Mouse (Mus musculus) hindbrain, embryonic 15.5 days (tissue): ENCODE results near the gene Nav2. TPM values are rescaled to one million over a fixed set of nuclear protein-coding genes. Genes with fewer than 3 reads are reported as not detected.
A peak's percentile ranks its signal among the peaks of the same experiment; 100 is the strongest.

Experiments used
- ATAC-seq: fragments of 200-750 bp; cut with Nextera tagmentation; 2 replicates; pipeline ENCODE4 v1.8.0; 2017; ENCODE audit warnings: low read depth, moderate number of reproducible peaks, moderate TSS enrichment; ENCODE audit not compliant: low FRiP score
- H3K27ac ChIP-seq: fragments of 300-500 bp; sonication (generic); replicated peaks from 2 replicates; pipeline ENCODE4 v1.5.1; 2015; ENCODE audit warnings: mild to moderate bottlenecking, inconsistent platforms
- H3K27me3 ChIP-seq: fragments of 300-500 bp; sonication (generic); 2 replicates; pipeline ENCODE4 v1.6.1; 2015; ENCODE audit warnings: control low read depth, inconsistent platforms
- H3K36me3 ChIP-seq: fragments of 300-500 bp; sonication (generic); 2 replicates; pipeline ENCODE4 v1.6.1; 2015; ENCODE audit warnings: control low read depth, inconsistent platforms
- H3K4me1 ChIP-seq: fragments of 300-500 bp; sonication (generic); replicated peaks from 2 replicates; pipeline ENCODE4 v1.6.1; 2015; ENCODE audit warnings: control low read depth, inconsistent platforms
- H3K4me2 ChIP-seq: fragments of 300-500 bp; sonication (generic); 2 replicates; pipeline ENCODE4 v1.6.1; 2015; ENCODE audit warnings: moderate library complexity, mild to moderate bottlenecking, inconsistent platforms
- H3K4me3 ChIP-seq: fragments of 300-500 bp; sonication (generic); 2 replicates; pipeline ENCODE4 v1.5.1; 2015; ENCODE audit warnings: mild to moderate bottlenecking, inconsistent platforms
- H3K9ac ChIP-seq: fragments of 300-500 bp; sonication (generic); 2 replicates; pipeline ENCODE4 v1.6.1; 2015; ENCODE audit warnings: inconsistent platforms
- H3K9me3 ChIP-seq: fragments of 300-500 bp; sonication (generic); 2 replicates; pipeline ENCODE4 v1.6.1; 2016; ENCODE audit warnings: control low read depth, inconsistent platforms
- WGBS: fragments of 180-500 bp; shearing (Covaris S2); methylation state at CpG from one replicate; pipeline ENCODE4 v1.1.7; 2015; 5-methylcytosine and 5-hydroxymethylcytosine counted together
- polyA plus RNA-seq: library from polyadenylated mRNA; unstranded; fragments of >200 nt; fragmentation: Nextera tagmentation; extraction: Ambion mirVana; gene quantifications from 2 replicates; pipeline ENCODE4 v1.2.1, GENCODE M21; 2015

The Nav2 gene
- polyA plus RNA-seq, 1 experiment from 2014 or later = 24.7 TPM

DNA sequence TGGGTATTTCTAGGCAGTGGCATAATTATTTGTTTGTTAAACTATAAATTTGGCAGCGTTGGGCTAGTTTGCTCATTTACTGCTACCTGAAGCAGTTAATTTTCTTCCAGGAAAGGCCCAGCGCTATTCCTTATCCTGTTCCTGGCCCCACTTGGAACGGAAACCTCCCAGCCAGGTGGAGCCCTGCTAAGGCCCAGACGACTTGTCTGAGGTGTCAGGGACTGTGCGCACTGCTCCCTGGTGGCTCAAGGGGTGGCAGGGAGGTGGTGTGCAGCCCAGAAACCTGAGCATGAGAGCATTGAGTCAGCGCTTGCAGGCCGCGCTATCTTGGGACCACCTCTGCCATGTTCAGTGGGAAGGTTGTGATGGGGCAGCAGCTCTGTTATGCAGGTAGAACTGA, 367.6 kb downstream of the Nav2 start:
- WGBS = 81% methylated on average over 8 of the region's 8 CpGs
- no peak overlapping the region for H3K9ac ChIP-seq
- no peaks in the 10 kb centered on the region for H3K27me3 ChIP-seq
- H3K4me3 ChIP-seq = no peak overlapping the region
- no peak overlapping the region for H3K4me2 ChIP-seq
- peaks cover 34% of the 10 kb centered on the region for H3K4me1 ChIP-seq
- H3K36me3 ChIP-seq = no peaks in the 10 kb centered on the region
- ATAC-seq = no peak
- H3K9me3 ChIP-seq = no peaks in the 10 kb centered on the region
- H3K27ac ChIP-seq = no peak overlapping the region

DNA sequence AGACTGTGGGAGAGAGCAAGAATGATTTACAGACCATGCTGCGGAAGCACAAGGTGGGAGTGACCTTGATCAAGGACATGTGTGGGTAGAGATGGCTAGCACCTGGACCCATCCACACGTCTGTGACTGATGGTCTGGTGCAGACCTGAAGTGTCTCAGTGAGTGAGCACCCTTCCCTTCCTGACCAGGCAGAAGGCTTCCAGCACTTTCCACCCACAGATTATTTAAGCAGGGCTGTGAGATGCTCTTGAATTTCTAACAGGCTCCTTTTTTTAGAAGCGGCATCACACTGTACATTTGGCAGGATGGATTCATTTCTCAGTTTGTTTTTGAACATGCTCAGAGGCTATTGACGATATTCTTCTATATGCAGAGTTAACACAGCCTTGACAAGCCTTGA, 369.2 kb downstream of the Nav2 start:
- 86% methylated on average over 4 of the region's 4 CpGs for WGBS
- Histone ChIP-seq H3K9me3 (no peaks in the 10 kb centered on the region), H3K27ac (no peak overlapping the region; the same call in 1 of the 2 replicates), H3K4me3 (no peak overlapping the region), H3K4me1 (peaks cover 28% of the 10 kb centered on the region), H3K4me2 (no peak overlapping the region), H3K36me3 (no peaks in the 10 kb centered on the region), H3K27me3 (no peaks in the 10 kb centered on the region), H3K9ac (no peak overlapping the region)
- ATAC-seq = no peak

DNA sequence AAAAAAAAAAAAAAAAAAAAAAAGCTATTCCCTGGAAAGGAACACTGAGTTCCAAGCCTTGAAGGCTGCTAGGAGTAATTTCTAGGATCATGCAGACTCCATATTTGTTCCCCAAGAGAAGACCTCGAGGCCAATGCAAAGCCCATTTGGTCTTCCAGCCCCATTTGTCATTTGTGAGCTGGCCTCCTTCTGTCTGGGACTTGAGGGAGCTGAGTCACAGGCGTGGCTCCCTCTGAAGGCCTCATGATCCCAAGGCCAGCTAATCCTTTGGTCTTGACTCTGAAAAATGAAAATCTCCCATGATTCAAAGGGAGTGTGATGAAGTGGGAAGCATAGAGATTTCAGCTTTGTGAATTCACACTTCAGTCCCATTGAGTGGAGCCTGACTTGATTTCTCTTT, 370.0 kb downstream of the Nav2 start:
- WGBS = 77% methylated on average over 2 of the region's 2 CpGs
- no peaks in the 10 kb centered on the region for H3K36me3 ChIP-seq
- no peak overlapping the region for H3K9ac ChIP-seq
- no peak overlapping the region for H3K4me3 ChIP-seq
- no peak overlapping the region for H3K27ac ChIP-seq
- no peaks in the 10 kb centered on the region for H3K27me3 ChIP-seq
- peaks cover 19% of the 10 kb centered on the region for H3K4me1 ChIP-seq
- ATAC-seq = no peak
- no peak overlapping the region for H3K4me2 ChIP-seq
- H3K9me3 ChIP-seq = no peaks in the 10 kb centered on the region

DNA sequence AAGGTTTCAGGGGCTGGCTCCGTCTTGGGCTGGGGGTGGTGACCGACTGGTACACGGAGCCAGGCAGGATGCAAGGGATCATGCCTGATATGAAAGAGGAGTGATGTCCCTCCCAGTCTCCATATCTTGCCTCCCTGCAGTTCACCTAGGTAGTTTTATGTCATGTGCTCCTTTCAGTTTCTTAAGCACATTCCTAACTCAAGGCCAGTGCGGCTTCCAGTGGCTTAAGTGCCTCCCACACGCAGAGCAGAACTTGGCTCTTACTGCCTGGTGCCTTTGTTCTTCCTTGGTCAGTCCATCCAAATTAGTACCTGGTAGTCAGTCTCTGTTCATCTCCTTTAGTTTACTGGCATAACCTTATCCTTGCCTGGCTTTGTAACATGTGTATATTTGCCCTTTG, 371.9 kb downstream of the Nav2 start:
- H3K27ac ChIP-seq = no peak overlapping the region
- peaks cover 13% of the 10 kb centered on the region for H3K4me1 ChIP-seq
- no peak overlapping the region for H3K4me2 ChIP-seq
- H3K9ac ChIP-seq = no peak overlapping the region
- no peak overlapping the region for H3K4me3 ChIP-seq
- ATAC-seq = no peak
- H3K36me3 ChIP-seq = no peaks in the 10 kb centered on the region
- H3K9me3 ChIP-seq = no peaks in the 10 kb centered on the region
- no peaks in the 10 kb centered on the region for H3K27me3 ChIP-seq
- WGBS = 92% methylated on average over 5 of the region's 5 CpGs

DNA sequence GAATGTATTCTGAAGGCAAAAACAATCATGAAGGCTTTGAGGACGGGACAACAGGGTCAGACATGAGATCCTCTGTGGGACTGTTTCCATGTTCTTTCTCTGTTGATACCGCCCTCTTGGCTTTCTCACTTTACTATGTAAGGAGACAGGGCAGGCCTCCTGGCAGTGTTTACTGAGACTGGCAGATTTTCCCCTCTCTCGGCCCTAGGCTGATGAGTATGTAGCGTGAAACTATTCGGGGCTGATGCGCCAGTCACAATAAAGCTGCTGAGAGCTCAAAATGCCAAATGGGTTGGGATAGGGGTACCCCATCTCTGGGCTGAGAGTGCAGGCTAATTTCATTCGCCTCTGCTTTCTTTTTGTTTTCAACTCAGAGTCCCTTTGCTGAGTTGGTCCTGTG, 373.9 kb downstream of the Nav2 start:
- Histone ChIP-seq H3K9me3 (no peaks in the 10 kb centered on the region), H3K4me2 (no peak overlapping the region), H3K9ac (no peak overlapping the region), H3K27me3 (no peaks in the 10 kb centered on the region), H3K4me1 (peaks cover 17% of the 10 kb centered on the region), H3K27ac (no peak overlapping the region), H3K36me3 (no peaks in the 10 kb centered on the region), H3K4me3 (no peak overlapping the region)
- 80% methylated on average over 7 of the region's 7 CpGs for WGBS
- no peak for ATAC-seq

DNA sequence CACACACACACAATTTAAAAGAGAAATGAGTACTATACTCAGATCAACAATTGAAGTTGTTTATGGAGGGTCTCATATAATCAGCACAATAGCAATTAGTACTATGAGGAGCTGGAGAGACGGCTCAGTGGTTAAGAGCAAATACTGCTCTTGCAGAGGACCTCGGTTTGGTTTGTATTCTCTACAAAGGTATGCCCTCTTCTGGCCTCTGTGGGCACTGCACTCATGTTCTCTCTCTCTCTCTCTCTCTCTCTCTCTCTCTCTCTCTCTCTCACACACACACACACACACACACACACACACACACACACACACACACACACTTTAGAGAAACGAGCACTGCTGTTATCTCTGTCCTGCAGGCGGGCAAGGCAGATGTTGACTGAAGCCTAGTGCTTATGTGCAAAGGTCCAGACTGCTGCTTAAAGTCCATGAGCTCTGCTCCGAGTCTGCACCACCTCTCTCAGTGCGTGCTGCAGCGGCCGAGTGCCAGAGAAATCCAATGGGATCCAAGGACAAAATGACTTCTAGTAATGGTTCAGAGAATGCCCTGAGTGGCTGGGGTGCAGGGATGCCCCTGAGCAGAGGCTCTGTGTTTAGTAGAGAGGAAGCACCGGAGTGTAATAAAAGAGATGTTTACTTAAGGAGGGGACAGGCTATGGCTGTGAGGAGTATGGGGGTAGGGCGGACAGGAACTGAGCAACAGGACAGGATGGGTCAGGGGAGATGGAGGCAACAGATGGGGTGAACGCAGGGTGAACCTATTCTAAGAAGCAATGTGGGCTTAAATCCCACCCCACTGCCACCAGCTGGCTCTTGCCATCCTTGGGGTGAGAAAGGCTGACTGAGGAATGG, 375.2 kb downstream of the Nav2 start:
- 71% methylated on average over 11 of the region's 11 CpGs for WGBS
- Histone ChIP-seq H3K27ac (no peak overlapping the region), H3K4me2 (no peak overlapping the region), H3K27me3 (no peaks in the 10 kb centered on the region), H3K4me3 (no peak overlapping the region), H3K36me3 (no peaks in the 10 kb centered on the region), H3K9ac (no peak overlapping the region), H3K4me1 (peaks cover 28% of the 10 kb centered on the region), H3K9me3 (no peaks in the 10 kb centered on the region)
- ATAC-seq = no peak

DNA sequence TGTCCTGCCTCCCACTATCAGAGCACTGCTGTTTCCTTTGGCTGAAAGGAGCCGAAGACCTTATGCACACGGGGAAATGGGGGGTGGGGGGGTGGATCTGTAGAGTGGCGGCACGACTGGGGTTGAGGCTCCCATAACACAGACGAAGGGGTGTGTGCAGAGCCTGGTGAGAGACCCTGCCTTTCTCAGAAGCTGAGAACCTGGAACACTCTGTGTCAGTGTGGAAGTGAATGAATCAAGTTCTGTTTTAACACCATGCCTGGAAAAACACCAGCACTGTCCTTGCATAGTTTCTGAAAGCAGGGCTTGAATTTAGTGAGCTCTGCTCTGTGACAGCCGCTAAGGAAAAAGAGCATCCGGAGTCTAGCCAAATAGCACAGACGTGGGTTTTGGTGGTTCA, 379.7 kb downstream of the Nav2 start:
- Histone ChIP-seq H3K36me3 (no peaks in the 10 kb centered on the region), H3K27me3 (no peaks in the 10 kb centered on the region), H3K4me2 (no peak overlapping the region), H3K4me1 (peaks cover 32% of the 10 kb centered on the region), H3K9ac (no peak overlapping the region), H3K4me3 (no peak overlapping the region), H3K27ac (peak overlapping the region; percentile 30; the same call in 1 of the 2 replicates), H3K9me3 (no peaks in the 10 kb centered on the region)
- no peak for ATAC-seq
- WGBS = 53% methylated on average over 8 of the region's 8 CpGs

DNA sequence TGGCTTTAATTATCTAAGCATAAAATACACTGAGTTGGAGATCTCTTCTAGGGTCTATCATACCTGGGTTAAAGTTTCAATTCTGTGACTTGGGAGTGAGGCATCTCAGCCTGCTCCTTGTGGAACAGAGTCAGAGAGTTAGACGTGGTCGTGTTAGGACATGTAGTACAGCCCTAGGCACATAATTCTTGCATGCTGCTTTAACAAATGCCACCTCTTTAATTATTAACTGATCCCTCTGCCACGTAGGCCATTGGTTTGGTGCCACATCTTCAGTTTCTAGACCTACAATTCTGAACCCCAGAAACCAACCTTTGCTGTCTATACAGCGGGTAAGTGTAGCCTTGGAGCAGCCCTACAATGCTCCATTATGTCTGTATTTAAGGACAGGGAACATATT, 381.8 kb downstream of the Nav2 start:
- WGBS = 87% methylated on average over 4 of the region's 4 CpGs
- Histone ChIP-seq H3K4me2 (no peak overlapping the region), H3K4me3 (no peak overlapping the region), H3K36me3 (no peaks in the 10 kb centered on the region), H3K9ac (no peak overlapping the region), H3K4me1 (peaks cover 19% of the 10 kb centered on the region; the same call in 1 of the 2 replicates), H3K9me3 (no peaks in the 10 kb centered on the region), H3K27me3 (no peaks in the 10 kb centered on the region), H3K27ac (no peak overlapping the region)
- no peak for ATAC-seq

DNA sequence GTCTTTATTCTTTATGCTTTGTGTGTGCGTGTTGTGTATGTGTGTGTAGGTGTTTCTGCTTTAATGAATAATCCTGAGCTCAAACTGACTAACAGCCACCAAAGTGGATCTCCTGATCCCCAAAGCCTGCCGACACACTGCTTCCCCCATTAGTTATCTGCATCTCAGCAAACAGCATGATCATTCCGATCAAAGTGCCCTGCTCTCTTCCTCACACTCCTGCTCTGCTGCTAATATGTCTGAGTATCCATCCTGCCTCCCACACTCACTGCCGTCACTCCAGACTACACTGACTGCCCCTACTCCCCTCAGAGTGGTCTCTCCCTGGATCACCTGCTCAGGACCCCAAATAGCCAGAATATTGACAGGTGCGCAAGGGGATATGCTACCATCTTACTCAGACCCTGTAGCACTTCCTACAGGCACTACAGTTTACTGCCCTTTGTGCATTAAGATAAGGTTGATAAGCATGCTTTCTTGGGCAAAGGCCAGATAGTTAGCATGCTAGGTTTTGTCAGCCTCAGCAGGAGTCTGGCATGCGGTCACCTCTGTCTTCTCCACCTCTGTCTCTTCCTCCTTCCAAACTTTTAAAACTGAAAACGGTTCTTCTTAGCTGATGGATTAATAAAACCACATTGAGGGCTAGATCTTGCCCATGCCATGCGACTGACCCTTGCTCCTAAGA, 382.8 kb downstream of the Nav2 start:
- Histone ChIP-seq H3K36me3 (no peaks in the 10 kb centered on the region), H3K27me3 (no peaks in the 10 kb centered on the region), H3K9me3 (no peaks in the 10 kb centered on the region), H3K4me3 (no peak overlapping the region), H3K4me1 (peaks cover 19% of the 10 kb centered on the region; the same call in 1 of the 2 replicates), H3K9ac (no peak overlapping the region), H3K27ac (no peak overlapping the region), H3K4me2 (no peak overlapping the region)
- no peak for ATAC-seq
- 93% methylated on average over 8 of the region's 8 CpGs for WGBS

DNA sequence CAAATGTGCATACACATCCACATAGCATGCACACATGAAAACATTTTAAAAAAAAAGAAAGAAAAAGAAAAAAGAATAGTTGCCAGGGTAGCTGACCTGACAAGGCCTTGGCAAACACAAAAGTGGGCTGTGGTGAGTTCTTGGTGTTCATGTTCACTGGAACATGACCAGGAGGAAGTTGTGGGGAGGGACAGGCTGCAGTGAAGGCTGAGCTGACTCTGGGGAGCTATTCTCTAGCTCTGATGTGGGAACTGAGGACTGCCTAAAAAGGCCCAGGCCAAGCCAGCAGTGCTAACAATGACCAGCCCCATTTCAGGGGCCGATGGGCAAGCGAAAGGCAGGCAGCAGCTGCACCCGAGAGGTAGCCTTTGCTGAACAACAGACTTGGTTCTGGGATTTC, 388.6 kb downstream of the Nav2 start:
- Histone ChIP-seq H3K4me1 (peaks cover 10% of the 10 kb centered on the region), H3K36me3 (no peaks in the 10 kb centered on the region), H3K27ac (no peak overlapping the region), H3K27me3 (no peaks in the 10 kb centered on the region), H3K4me3 (no peak overlapping the region), H3K9ac (no peak overlapping the region), H3K4me2 (no peak overlapping the region), H3K9me3 (no peaks in the 10 kb centered on the region)
- ATAC-seq = no peak
- WGBS = 52% methylated on average over 3 of the region's 3 CpGs

DNA sequence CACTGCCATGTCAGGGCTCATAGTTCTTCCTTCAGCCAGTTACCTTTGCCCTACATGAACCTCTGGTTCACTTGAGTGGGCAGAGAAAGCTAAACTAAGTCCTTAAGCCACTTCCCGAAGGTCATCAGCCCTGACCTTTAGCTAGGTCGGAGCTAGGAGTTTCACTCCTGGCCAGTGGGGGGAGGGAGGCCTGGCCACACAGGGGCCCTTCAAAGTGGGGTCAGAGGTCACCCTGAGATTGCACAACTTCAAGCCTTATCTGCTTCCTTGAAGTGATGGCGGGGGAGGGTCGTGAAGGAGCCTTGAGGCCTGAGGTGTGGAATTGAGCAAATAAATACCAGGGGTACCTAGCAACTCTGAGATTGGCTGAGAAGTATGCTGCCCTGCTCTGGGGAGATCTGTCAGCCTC, 389.9 kb downstream of the Nav2 start:
- H3K9me3 ChIP-seq = no peaks in the 10 kb centered on the region
- peaks cover 12% of the 10 kb centered on the region for H3K4me1 ChIP-seq
- H3K9ac ChIP-seq = no peak overlapping the region
- no peaks in the 10 kb centered on the region for H3K36me3 ChIP-seq
- no peak for ATAC-seq
- H3K4me2 ChIP-seq = no peak overlapping the region
- no peak overlapping the region for H3K4me3 ChIP-seq
- WGBS = 43% methylated on average over 4 of the region's 4 CpGs
- H3K27ac ChIP-seq = no peak overlapping the region
- H3K27me3 ChIP-seq = no peaks in the 10 kb centered on the region

DNA sequence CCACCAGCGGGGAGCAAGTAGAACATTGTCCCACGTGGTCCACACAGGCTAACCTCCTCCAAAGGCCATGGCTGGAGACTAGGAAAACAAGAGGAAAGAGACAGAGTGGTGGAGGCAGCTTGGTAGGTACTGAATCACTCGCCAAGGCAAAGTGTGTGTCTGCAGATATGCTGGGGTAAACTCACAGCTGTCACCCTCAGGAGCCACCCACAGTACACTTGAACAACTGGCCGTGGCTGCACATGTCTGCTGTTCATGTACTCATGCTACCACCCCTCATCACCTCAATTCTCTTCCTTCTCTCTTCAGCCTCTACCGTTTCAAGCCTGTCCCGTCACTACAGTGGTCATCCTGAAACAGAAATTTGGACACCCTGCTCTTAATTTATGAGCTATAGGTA, 393.0 kb downstream of the Nav2 start:
- no peaks in the 10 kb centered on the region for H3K27me3 ChIP-seq
- WGBS = 78% methylated on average over 6 of the region's 6 CpGs
- no peak overlapping the region for H3K4me3 ChIP-seq
- no peak for ATAC-seq
- no peak overlapping the region for H3K27ac ChIP-seq
- H3K9ac ChIP-seq = no peak overlapping the region
- no peaks in the 10 kb centered on the region for H3K9me3 ChIP-seq
- H3K4me2 ChIP-seq = no peak overlapping the region
- H3K36me3 ChIP-seq = no peaks in the 10 kb centered on the region
- peaks cover 34% of the 10 kb centered on the region for H3K4me1 ChIP-seq
